Mouse (Mus musculus) layer of hippocampus, adult 11-12 months (tissue): ENCODE results near the gene Foxo1.
A peak's percentile ranks its signal among the peaks of the same experiment; 100 is the strongest.

ENCODE experiments used
- DNase-seq: peaks from one replicate; pipeline ENCODE4 v3.0.0; 2022; ENCODE audit warnings: low spot score

Foxo1 gene

GRCm38 (mm10) chr3:52308586-52309321 lies 40.6 kb downstream of the Foxo1 start:
- no peak for DNase-seq

GRCm38 (mm10) chr3:52320516-52321270 lies 52.6 kb downstream of the Foxo1 start:
- DNase-seq, result no peak

- no peak for DNase-seq
These were observed 54.6 kb downstream of the Foxo1 start for GRCm38 (mm10) chr3:52322401-52323385.

DNA sequence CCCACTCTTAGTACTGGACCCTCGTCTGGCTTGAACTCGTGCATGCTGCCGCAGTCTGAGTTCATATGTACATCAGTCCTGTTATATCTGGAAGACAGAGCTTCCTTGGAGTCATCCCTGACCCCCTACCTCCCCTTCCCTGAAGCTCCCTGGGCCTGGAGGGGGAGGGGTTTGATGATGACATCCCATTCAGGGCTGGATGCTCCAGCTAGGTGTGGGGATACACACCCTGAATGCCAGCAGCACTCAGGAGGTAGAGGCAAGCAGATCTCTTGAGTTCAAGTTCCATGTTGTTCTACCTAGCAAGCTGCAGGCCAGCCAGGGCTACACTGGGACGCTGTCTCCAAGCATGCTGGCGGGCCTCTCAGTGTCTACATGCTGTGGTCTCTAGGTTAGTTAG lies 56.9 kb downstream of the Foxo1 start:
- no peak for DNase-seq

DNA sequence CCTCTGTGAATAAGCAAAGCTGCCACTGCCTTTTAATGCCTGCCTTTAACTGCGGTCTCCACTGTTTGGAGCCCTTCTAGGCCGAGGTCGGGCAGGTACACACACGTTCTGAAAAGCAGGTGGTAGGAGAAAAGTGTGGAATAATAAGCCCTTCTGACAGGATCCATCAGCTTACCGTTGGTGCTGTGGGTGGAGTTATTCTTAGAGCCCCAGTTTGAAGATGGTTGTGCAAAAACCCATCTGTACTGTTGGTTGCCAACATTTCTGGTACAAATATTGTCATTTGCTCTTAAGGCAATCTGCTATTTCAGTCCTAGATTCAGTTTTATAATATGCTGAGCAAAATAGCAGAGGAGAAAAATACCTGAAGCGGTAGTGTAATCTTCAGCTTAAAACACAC lies 58.6 kb downstream of the Foxo1 start:
- peak; percentile 46 for DNase-seq

- DNase-seq, result no peak
These were observed 59.0 kb downstream of the Foxo1 start for GRCm38 (mm10) chr3:52327146-52327545.

- DNase-seq, result no peak
These were observed 63.6 kb downstream of the Foxo1 start for GRCm38 (mm10) chr3:52331709-52332108.

GRCm38 (mm10) chr3:52338761-52339160 lies 70.6 kb downstream of the Foxo1 start:
- DNase-seq, result no peak

GRCm38 (mm10) chr3:52340336-52341034 lies 72.3 kb downstream of the Foxo1 start:
- DNase-seq, result no peak

DNA sequence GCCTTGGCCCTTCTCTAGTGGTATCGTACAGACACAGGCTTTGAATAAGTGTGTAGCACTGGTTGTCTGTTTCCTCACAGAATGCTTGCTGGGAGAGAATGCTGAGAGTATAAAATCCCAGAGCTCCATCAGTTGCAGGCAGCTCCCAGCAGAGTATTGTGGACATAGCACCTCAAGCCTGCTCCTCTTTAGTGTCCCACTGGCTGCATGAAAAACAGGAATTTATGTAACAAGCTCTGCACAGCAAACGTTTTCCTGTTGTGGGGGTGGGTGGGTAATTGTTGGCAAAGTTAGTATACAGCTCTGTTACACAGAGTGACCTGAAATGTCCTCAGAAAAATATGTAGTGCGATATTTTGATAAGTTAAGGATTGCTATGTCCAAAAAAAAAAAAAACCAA lies 74.1 kb downstream of the Foxo1 start:
- peak; percentile 20 for DNase-seq

- DNase-seq, result peak; percentile 59
These were observed 74.7 kb downstream of the Foxo1 start for GRCm38 (mm10) chr3:52342801-52343200.

DNA sequence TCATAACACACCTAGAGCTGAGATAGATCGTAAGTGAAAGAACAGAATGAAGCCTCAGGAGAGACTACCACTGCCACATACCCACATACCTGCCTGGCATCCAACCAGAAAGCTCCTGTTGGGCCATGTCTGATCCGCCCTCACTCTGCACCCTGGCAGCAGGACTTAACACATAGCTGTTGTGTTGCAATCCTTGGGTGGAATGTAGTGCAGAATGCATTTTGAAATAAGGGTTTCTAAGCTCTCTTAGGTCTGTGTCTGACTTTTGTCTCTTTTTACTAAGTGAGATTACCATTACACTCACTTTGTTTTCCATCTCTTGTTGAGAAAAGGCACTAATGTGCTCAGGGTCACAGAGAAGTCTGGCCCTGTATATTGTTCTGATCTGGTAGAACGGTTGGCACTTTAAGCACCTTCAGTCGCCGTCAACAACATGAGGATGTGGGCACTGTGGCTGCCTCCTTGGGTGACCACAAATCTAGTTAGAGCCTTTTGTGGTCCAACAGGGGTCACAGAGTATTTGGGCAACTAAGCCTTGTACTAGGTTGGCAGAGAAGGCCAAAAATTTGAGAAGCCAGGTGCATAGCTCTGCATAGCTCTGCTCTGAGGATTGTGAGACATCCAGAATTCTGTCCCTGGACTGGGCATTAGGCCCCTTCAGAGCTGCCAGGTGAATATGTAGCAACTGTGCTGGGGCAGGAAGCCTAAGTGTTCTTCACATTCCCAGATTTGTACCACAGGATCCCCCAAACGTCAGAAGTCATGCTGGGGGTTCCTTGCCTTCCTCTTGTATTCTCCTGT lies 75.3 kb downstream of the Foxo1 start:
- no peak for DNase-seq

DNA sequence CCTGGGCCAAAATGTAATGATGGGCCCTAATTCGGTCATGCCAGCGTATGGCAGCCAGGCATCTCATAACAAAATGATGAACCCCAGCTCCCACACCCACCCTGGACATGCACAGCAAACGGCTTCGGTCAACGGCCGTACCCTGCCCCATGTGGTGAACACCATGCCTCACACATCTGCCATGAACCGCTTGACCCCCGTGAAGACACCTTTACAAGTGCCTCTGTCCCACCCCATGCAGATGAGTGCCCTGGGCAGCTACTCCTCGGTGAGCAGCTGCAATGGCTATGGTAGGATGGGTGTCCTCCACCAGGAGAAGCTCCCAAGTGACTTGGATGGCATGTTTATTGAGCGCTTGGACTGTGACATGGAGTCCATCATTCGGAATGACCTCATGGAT lies 77.7 kb downstream of the Foxo1 start:
- DNase-seq, result no peak

DNA sequence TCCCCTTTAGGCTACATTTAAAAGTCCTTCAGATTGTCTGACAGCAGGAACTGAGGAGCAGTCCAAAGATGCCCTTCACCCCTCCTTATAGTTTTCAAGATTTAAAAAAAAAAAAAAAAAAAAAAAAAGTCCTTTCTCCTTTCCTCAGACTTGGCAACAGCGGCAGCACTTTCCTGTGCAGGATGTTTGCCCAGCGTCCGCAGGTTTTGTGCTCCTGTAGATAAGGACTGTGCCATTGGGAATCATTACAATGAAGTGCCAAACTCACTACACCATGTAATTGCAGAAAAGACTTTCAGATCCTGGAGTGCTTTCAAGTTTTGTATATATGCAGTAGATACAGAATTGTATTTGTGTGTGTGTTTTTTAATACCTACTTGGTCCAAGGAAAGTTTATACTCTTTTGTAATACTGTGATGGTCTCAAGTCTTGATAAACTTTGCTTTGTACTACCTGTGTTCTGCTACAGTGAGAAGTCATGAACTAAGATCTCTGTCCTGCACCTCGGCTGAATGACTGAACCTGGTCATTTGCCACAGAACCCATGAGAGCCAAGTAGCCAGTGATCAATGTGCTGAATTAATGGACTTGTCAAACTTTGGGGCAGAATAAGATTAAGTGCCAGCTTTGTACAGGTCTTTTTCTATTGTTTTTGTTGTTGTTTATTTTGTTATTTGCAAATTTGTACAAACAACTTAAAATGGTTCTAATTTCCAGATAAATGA lies 79.0 kb downstream of the Foxo1 start:
- no peak for DNase-seq

GRCm38 (mm10) chr3:52347980-52348622 lies 80.0 kb downstream of the Foxo1 start:
- no peak for DNase-seq

- DNase-seq, result no peak
These were observed 82.5 kb downstream of the Foxo1 start for GRCm38 (mm10) chr3:52350636-52351035.

DNA sequence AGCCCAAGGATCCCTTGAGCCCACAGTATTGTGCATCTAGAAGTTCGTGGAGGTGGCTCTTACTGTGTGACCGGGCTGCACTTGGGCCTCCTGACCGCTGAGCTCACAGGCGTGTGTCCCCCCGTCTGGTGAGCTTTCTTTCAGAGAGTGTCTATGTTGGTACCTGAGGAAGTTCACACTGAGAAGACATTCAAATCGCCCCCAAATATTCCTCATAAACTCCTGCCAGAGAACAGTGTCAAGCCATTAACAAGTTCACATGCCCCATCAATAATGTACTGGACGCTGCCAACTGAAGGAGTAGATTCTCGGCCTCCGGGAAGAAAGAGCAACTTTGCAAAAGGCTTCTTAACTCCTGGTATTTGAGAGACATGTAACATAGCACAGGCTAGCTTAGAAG lies 83.8 kb downstream of the Foxo1 start:
- DNase-seq, result no peak

DNA sequence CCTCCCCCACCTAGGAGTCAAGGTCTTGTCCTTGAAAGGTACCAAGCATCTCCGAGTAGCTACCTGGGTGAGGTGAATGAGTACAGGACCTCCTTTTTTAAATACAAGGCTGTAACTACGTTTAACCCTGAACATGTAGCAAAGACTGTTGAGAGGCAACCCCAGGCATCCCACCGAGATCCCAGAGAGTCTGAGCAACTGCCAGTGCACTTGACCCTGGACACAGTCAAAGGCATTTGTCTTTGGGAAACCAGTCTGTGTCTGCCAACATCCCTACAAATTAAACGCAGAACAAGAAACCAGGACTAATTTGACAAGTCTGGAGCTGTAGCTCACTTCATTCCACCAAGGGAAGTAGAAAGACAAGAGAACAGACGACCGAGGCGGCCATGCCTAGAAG lies 86.1 kb downstream of the Foxo1 start:
- no peak for DNase-seq

DNA sequence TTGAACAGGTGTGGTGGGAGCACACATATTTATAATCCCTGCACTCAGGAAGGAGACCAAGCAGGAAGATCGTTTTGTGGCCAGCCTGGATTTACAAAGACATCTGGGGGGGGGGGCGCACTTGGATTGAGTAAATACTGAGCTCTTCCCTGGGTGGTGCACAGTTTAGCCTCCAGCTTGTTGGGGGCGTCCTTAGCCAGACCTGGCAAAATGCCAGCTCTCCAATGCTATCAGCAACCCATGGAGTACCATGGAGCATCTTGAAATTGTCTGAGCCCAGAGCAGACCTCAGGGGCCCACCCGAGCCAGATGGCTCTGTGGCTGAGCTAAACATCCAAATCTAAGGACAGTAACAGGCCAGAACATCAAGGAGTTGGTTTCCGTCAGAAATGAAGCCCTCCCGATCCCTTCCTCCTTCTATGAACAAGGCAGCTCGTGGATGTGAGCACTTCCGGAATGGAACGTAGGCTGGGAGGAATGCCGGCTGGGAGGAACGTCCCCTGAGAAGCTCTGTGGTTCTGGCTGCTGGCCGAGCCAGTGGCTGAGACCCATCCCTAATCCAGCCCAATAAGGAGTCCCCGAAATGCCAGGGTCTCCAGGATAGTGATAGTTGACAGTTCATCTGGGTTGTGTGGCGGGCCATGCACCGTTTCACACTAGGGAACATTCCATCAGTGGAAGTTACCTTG lies 89.3 kb downstream of the Foxo1 start:
- no peak for DNase-seq
